Mouse (Mus musculus) T-helper 1 cell (primary cell): ENCODE data around the gene Gpld1.
"Not testable (repeated sequence)": the region's sequence is repeated elsewhere in the genome, so short reads cannot be mapped to it uniquely, and the experiment has no call there.

Experiments used
- in situ Hi-C: fragments of 300-600 bp; cut with MboI, MseI; formaldehyde crosslinking; loops from one replicate; pipeline ENCODE4 v1.15.1; 2025; ENCODE audit warnings: high pct_unique_total_duplicates

Gpld1 gene

GRCm38 (mm10) chr13:24947158-24947557, 4.2 kb downstream of the Gpld1 start:
- in situ Hi-C loops = no loop called here

DNA sequence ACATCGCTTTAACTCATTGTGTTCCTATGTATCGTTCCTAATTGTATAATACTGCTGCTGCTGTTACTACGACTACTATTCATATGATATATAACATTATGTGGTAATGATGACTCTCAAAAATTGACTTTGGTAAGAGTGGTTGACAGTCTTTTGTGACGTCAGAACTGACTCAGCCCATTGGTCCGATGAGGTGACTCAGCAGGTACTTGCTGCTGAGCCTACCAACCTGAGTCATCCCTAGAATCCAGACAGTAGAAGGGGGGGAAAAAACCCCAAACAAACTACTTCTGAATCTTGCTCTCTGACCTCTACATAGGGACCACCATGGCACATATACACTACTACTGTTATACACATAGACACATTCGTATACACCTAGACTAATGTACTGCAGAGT, 5.9 kb downstream of the Gpld1 start:
- in situ Hi-C loops = no loop called here

DNA sequence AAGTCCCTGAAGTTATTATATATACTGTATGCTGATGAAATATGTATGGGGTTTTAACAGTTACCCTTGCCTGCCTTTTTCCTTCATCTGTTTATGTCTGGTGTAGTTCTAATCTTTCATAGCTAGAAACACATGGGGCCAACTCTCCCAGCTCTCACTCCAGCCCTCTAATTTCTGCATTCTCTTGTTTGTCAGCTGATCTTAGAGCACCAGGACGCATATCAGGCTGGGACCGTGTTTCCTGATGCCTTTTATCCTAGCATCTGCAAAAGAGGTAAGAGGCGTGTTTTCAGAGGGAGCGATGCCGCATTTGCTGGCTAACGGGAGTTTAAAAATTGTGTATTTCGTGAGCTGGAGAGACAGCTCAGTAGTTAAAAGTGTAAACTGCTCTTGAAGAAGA, 9.7 kb downstream of the Gpld1 start:
- in situ Hi-C loops = no loop called here

DNA sequence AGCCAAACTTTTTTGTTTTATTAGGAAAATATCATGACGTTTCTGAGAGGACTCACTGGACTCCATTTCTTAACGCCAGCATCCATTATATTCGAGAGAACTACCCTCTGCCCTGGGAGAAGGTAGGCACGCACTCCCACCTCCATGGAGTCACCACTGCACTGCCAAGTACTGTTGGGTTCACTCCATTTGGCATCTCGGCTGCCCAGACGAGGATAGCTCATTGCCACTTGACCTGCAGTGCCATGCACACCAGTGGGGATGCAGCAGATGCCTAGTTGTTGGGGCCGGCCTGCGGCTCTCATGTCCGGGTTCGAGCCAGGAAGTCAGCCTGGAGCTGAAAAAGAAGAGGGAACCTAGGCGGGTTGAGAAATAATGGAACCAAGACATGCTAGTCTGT, 12.1 kb downstream of the Gpld1 start:
- in situ Hi-C loops = no loop called here

DNA sequence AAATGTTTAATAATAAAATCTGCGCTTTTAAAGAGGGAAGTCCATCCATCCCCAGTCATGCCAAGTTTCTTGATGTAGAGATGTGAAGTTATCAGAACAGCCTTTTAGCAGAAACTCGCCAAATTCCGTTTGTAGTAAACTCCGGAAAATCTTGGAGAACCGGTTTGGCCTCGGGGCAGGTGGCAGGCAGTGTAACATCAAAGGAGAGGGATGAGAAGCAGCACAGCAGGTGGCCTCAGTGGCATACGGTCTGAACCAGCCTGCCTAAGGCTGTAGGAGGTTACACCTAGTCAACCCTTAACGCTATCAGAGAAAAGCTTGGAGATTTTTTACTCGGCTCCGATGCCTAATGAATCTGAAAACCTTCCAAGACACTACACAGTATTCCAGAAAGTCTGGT, 12.5 kb downstream of the Gpld1 start:
- in situ Hi-C loops = no loop called here

DNA sequence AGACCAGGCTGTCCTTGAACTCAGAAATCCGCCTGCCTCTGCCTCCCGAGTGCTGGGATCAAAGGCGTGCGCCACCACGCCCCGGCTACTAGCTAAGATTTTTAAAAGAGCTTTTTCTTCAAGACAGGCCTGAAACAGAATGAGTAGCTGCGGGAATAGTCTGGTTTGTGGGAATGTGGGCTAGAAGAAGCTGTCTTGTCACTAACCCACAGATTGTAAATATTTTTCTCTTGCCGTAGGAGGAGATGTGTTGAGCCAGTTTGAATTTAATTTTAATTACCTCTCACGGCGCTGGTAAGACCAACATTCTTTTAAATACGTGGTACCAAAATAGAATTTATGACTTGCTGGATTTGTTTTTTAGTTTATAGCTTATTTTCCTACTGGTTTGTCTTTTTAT, 15.7 kb downstream of the Gpld1 start:
- in situ Hi-C loops = no loop called here

- in situ Hi-C loops = no loop called here
These were observed 17.1 kb downstream of the Gpld1 start for GRCm38 (mm10) chr13:24960084-24960483.

- in situ Hi-C loops = no loop called here
These were observed 19.2 kb downstream of the Gpld1 start for GRCm38 (mm10) chr13:24962119-24962518.

DNA sequence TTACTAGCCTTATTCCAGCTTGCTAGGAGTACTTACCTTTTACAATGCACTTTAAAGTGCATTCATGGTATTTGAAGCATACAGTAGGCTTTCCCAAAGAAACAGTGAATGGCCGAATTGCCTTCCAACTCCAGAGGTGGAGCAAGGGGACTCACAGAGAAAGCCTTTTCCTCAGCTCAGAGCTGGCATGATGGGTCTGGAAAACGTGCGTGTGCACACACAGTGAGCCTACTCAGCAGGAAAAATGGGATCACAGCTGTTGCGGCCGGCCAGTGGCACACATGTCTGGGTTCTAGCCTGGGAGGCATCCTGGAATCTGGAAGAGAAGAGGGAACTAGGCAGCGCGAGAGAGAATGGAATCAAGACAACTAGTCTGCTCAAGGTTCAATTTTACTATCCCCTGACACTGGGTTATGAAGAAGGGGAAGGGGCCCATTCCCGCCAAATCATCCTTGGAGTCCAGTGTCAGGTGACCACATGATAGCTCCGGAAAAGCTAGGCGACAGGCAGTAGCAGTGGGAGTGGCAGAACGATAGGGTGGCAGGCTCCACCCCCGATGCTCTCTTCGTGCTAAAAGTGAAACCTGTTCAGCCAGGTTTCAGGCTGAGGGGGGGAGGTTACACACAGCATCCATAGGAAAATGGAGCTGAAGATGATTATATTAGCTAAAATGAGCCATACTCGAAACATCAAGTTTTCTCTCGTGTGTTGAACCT, 22.3 kb downstream of the Gpld1 start:
- in situ Hi-C loops = no loop called here

GRCm38 (mm10) chr13:24965846-24966201, 22.9 kb downstream of the Gpld1 start:
- in situ Hi-C loops = no loop called here

GRCm38 (mm10) chr13:24971776-24972175, 28.8 kb downstream of the Gpld1 start:
- in situ Hi-C loops = not testable (repeated sequence)

GRCm38 (mm10) chr13:24976384-24976783, 33.4 kb downstream of the Gpld1 start:
- in situ Hi-C loops = no loop called here

DNA sequence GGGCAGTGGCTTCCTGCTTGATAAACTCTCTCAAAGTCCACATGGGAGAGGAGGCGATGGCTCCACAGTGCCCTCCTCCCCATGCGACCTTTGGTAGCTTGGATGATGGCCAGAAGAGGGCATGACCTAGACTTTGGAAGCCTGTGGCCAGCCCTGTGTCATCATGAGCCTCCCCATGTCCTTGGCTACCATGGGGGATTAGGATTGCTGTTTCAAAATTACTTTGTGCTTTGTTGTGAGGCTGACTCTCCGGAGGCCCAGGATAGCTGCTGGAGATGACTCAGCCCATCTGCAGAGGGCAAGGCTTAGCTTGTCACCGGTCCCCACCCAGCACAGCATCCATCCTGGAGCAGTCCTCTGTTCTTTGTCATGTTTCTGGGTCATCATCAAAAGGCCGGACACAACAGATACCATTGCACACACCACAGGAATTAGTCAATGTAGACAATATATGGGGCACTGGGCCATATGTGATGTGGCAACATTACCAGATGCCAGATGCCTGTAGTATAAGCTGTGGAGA, 34.9 kb downstream of the Gpld1 start:
- in situ Hi-C loops = no loop called here

- in situ Hi-C loops = loop anchor here (5.0 kb wide), 1 partner anchor 39 kb away; the partner anchor contains the start of gene Gpld1
These were observed 38.1 kb downstream of the Gpld1 start for GRCm38 (mm10) chr13:24981031-24981430.

- in situ Hi-C loops = no loop called here
These were observed 42.5 kb downstream of the Gpld1 start for GRCm38 (mm10) chr13:24985435-24985834.

- in situ Hi-C loops = no loop called here
These were observed 45.4 kb downstream of the Gpld1 start for GRCm38 (mm10) chr13:24988391-24988790.

DNA sequence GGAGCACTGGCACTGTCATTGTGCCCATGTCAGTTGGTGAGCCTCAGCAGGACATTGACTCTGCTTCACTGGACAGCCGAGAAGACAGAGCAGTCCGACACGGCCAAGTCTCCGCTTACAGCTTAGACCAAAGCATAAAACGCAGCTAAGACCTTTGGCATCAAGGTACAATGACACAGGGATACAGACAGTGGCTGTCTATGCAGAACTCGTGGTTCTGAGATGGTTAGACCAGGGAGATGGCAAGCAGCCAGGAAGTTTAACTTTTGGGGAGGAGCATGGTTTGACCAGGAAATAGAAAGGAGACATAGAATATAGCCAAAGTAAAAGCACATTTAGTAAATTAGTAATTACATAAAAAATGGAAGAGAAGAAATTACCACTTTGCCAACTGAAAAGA, 46.1 kb downstream of the Gpld1 start:
- in situ Hi-C loops = no loop called here

GRCm38 (mm10) chr13:24993160-24993559, 50.2 kb downstream of the Gpld1 start:
- in situ Hi-C loops = no loop called here

DNA sequence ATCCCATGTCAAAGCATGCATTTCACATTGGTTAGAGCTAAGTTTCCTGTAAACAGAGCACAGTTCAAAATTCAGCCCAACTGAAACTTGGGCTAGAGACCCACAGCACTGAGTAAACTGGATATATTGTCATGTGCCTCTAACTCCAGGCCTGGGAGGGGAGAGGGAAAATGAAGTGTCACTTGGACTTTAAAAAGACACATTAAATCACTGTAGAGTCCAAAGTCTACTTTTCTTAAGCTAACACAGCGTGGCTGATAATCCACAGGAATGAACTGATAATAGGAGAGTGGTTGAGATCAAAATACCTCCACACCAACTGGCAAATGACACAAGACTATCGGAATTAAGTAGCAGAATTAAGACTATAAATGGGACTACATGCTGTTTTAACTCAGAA, 56.6 kb downstream of the Gpld1 start:
- in situ Hi-C loops = no loop called here

GRCm38 (mm10) chr13:25002965-25003364, 60.0 kb downstream of the Gpld1 start:
- in situ Hi-C loops = loop anchor here (10.0 kb wide), 1 partner anchor 1398 kb away; no protein-coding TSS in a partner anchor

DNA sequence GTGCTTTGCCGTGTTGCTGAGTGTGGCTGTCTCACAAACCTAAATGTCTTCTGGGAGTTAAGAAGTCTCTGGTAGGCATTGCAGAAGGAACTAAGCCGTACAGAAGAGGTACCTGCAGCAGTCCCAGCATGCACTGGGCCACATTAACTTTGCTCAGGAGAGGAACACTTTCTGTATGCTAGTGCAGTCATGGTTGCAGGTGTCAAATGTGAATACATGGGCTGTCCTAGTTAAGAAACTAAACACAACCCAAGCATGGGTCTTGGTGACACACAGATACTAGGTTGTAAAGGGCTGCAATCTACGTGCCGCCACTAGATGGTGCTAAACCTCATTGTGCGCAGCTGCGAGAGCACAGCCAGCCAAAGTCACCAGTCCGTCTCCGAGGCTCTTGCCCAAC, 64.2 kb downstream of the Gpld1 start:
- in situ Hi-C loops = loop anchor here (10.0 kb wide), 1 partner anchor 1402 kb away; no protein-coding TSS in a partner anchor

DNA sequence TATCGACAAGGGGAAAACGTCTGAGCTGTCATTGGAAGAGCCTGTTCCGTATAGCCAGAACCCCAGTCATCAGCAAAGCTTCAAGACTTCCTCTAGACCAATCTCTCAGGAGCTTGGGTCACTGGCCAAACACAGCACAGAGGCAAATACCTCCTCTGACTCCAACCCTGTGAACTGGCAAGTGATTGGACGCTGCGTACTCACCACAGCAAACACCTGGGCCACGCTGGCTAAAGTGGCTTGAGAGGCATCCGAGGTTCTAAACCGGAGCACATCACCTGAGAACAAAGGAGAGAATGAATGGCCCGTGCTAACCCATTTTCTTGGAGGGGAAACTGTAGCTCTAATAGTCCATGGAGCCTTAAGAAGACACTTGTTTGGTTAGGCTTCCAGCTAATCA, 75.4 kb downstream of the Gpld1 start:
- in situ Hi-C loops = no loop called here

GRCm38 (mm10) chr13:25019793-25020539, 77.0 kb downstream of the Gpld1 start, which contains the start of gene Mrs2:
Mrs2 (minus strand) TSS chr13:25020379.
- in situ Hi-C loops = loop anchor here (5.0 kb wide), 1 partner anchor 102 kb away; no protein-coding TSS in a partner anchor
